Mouse (Mus musculus) spleen, postnatal 14 days (tissue): ENCODE data around the gene Nfe2l2.
"Not testable (repeated sequence)": the region's sequence is repeated elsewhere in the genome, so short reads cannot be mapped to it uniquely, and the experiment has no call there.

Source experiments
- DNase-seq, 2 experiments: peaks; one replicate each; pipeline ENCODE4 v3.0.0; 2021 to 2022; ENCODE audit warnings: low spot score in 2 of 2

Gene Nfe2l2

DNA sequence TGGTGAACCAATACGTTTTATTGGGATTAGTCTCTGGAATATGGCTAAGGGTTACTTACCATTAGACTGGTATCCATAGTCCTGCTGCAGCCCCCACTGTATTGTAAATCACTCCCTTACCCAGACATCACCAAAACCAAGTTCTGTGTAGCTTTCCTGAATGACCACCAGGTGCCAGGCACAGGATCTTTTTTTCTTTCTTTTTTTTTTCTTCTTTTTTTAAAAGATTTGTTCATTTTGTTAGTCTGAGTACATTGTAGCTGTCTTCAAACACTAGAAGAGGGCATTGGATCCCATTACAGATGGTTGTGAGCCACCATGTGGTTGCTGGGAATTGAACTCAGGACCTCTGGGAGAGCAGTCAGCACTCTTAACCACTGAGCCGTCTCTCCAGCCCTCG is 8.6 kb upstream of the Nfe2l2 start:
- no peak for DNase-seq

DNA sequence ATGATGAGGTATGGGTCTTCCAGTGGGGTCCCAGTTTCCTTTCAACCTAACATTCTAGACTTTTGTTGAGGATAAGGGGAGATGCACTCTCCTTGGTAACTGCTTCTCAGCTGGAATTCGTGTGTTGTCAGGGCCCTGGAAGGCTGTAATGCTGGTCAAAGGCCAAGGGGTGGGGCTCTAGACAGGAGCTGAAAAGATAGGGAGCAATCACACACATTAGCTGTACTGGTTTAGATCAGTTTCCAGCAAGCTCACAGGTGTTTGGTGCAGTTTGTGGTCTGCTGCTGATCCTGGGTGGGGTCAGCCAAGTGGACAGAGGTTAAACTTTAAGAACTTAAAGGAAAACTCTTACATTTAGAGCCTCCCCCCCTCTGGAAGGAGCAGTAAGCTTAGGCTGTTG is 3.0 kb upstream of the Nfe2l2 start:
- DNase-seq: no peak

DNA sequence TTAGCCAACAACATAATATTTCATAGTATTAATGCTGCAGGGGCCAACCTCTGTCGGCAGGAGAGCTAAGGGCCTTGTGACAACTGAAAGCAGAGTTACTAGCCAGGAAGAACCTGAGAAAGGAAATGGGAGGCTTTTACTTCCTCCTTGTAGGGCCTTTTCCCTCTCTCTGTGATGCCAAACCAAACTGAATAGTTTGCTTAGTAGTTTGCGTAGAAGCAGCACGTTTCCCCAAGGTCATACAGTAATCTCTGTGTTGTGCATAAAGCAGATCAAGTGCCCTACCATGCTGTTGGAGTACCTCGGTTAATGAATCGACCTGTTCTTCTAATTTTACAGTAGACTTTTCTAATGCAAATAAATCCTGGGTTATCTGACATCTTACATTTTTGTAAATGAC is 2.0 kb upstream of the Nfe2l2 start:
- DNase-seq: no peak

DNA sequence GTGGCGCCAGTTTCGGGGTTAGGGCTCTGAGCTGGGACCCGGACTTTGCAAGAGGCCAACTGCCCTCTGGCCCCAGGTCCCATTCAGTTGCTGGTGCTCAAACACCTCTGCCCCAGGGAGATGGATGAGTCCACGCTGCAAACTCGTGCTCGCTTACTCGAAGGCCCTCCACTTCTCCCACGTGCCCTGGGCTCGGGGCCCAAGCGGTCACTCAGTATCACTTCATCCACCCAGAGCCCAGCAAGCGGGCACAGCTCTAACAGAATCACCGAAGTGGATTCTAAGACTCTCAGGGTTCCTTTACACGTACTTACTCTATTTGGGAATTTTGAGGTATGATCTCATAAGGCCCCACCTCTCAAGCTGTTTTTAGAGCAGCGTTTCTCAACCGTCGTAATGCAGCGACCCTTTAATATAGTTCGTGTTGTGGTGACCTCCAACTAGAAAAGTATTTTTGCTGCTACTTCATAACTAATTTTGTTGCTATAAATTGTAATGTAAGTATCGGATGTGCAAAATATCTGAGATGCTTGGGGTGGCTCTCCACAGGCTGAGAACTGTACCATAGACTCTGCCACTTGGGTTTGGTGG is 816 bp upstream of the Nfe2l2 start:
- no peak for DNase-seq

DNA sequence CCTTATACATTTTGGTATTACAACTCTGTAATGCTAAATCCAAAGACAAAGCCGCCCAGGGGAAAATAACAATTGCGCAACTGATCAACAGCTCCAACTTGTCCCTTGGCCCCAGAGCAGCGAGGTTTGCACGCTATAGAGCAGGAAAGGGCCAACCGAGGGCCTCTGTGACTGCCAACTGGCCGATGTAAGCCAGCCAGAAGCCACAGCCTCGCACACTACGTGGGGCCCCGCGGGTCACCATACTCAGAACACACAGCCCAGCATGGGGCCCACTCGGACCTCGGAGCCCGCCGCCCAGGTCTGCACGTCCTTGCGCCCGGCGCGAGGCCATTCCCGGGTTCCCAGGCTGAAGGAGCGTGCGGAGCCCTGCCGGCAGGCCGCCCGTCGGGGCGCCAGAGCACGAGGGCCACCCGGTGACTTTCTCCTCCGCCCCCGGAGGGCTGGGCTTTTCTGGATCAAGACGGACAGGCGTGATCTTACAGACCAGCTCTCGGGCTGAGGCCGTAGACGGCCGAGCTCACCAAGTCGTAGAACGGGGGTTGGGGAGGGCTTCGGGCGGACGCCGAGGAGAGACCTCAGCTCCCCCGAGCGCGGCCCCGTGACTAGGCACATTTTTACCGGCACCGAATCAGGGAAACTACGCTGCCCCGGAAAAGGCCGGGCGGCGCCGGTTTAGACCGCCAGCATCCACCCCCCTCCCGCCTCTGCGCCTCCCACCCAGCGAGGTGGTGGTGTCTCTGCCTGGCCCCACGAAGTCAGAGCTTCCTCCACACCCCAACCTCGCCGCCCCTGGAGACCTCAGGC is 863 bp downstream of the Nfe2l2 start:
- peak; percentile 73 to 82 for DNase-seq

DNA sequence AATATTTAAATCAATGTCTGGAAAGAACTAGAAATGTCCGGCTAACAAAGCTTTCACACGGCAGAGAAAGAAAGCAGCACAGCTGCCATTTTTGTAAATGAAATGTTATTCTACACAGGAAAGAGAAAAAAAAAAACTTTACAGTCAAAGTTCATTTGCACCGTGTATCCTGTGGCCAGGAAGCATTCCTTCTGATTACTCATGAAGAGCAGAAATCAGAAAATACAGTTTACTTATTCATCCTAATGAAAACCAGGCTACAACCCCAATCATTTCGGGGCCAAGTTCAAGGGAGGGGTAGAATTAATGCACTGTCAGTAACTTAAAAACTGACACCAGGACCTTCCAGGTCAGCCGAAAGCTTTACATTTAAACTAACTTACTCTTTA is 1.9 kb downstream of the Nfe2l2 start:
- DNase-seq: no peak

DNA sequence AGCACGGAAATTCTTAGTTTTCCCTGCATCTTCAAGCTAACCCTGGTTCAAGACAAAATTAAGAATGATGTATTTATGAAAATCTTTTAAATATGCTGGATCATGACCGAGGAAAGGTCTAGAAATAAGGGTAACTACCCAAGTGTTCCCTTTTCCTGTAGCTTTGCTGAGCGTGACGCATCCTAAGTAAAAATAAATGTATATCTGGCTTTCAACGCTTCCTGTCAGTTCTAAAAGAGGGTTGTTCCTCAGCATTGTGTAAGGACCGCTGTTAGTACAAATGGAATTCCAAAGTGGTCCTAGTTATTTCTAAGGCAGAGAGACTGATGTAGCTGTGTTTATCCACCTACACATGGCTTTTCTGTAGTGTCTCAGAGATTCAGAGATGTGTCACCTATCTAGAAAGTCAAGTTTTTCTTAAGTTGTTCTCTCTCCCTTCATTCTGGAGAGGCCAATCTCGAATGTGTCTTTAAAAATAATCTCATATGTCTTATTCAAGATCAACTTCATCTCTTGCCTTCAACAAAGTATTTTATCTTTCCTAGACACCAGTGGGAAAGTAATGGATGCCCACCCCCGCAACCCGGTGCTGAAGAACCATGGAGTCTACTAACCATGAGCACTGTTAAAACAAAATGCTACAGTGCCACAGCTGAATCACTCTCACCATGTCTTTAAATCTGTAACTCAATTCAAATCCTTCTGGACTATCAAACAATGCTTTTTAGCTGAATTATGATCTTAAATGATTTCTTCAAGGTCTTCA is 2.4 kb downstream of the Nfe2l2 start:
- DNase-seq: no peak

DNA sequence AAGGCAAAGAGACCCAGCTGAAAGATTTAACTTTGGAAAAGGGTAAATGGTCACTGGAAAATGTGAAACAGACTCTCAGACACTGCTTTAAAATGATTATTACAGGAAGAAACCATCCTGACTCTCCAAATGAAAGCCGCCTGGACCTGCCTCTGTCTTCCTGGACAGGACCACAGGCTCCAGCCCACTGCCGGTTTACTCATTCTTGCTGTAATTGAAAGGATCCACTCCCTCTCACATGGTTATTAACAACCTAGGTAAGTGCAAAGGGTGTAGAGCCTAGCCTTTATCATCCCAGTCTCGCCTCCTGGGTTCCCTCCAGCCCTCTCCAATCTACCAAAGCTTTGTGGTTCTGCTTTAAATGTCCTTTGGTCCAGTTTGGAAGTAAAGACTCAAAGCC is 3.2 kb downstream of the Nfe2l2 start:
- no peak for DNase-seq

DNA sequence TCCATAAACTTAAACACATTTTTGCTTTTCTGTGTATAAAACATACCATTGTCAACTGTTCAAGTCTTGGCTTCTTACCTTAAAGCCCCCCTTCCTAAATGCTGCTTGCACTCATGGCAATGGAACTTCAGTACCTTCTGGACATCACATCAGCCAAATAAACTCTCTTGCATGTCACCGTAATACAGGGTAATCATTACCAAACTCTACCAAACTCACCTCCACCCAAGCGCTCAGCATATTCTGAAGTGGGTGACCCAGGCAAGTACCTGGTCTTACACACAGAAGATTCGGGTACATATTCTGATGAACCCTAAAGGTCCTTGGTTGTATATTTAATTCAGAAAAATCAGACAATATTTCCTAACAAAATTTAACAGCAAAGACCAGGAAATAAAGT is 3.9 kb downstream of the Nfe2l2 start:
- no peak for DNase-seq

DNA sequence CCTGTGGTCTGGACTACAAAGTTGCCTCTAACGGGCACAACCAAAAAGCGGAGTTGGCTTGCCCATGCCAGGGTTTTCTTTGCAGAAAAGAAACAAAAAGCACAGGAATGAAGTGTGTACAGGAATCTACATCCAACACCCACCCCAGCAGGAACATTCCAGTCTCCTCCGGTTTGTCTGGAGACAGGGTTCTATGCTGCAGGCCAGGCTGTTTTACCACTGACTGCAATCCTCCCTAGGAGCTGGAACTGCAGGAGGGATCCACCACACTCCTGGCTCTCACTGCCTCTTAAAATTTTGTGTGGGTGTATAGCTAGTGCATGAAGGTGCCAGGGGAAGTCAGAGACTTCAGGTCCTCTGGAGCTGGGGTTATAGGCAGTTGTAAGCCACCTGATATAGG is 5.6 kb downstream of the Nfe2l2 start:
- no peak for DNase-seq

DNA sequence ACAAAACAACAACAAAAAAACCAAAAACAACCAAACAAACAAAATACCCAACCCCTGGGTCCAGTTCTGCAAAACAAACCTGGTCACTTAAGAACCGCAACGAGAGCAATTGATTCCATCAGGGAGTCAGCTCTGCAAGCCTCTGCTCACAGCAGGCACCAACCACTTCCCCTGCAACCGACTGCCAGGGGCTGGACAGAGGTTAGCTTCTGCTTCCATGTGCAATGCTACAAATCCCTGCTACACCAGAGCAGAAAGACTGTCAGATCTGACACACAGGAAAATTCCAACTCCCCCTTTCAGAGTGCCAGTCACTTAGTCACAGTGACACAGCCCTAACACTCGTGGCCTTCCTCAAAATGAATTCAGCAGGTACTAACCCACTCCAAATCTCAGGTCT is 6.4 kb downstream of the Nfe2l2 start:
- DNase-seq: no peak

DNA sequence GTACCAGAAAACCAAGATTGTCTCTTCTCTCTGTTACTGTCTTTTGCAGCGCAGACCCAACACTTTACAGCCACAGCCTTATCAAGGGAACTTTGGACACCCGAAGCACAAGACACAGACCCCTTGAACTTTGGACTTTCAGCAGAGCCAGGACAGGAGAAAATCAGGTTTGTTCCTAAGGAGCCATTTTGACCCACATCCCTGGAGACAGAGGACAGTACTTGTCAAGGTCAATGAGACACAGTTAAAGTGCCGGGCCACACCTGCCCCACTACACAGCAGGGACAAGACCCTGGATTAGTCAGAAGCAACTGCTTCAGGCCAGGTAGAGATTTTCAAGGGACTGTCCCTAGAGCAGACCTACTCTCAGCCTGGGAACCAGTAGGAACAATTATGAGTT is 7.2 kb downstream of the Nfe2l2 start:
- DNase-seq: no peak

DNA sequence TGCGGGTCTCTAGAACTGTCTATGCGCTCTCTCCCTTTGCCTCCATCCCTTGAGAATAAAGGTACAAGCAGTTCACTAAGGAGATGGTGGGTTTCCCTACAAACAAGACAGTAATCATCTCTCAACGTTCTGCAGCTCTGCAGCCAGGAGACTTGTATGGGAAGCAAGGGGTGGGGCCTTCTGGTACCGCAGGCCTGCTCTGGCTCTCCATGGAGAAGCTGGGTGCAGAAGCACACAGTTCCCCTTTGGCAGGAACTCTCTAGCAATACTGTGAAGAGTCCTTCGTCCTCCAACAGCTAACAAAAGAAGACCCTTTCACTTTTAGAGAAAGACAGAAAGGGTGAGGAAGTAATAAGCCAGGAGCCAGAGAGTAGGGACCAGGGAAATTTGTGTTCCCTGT is 8.1 kb downstream of the Nfe2l2 start:
- no peak for DNase-seq

DNA sequence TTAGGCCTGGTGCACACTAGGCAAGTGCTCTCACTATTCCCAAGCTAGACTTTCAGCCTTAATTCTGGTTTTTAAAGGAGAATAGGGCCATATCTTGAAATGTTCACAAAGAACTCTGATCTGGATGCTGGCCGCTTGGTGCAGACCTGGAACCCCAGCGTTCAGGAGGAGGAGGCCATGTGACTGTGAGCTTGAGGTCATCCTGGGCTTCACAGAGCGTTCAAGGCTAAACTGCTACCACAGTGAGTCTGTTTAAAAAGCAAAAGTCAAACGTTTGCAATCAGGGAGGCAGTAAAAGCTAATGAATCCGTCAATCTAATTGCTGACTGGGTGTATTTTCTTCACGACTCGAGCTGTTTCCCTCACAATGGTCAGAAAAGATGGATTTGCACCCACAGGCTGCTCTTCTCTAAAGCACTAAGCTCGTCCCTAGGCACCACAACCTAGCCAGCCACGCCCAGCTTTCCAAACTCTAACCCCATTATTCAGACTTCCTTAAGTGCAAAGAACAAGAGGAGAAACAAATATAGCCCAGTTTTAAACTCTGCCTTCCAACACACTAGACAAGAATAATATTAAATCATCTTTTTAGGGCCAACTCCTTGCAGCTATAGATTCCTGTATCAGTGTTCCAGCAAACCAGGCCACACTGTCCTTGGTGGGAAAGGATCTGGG is 8.6 kb downstream of the Nfe2l2 start:
- DNase-seq: no peak

DNA sequence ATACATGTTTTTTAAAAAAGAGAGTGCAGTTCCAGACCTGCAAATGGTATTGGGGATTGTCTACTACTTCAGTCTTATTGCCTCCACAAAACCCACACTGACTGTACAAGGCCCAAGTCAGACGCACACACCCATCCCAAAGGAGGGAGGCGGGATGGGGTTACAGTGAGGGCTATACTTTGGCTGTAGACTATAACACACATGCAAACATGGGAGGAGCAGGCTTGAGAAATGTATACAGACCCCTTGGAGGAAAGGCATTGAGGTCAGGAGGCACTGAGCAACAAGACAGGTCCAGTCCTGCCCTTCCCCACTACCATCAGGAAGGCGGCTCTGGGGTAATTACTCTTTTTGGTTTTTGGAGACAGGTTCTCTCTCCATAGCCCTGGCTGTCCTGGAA is 9.5 kb downstream of the Nfe2l2 start:
- not testable (repeated sequence) for DNase-seq

DNA sequence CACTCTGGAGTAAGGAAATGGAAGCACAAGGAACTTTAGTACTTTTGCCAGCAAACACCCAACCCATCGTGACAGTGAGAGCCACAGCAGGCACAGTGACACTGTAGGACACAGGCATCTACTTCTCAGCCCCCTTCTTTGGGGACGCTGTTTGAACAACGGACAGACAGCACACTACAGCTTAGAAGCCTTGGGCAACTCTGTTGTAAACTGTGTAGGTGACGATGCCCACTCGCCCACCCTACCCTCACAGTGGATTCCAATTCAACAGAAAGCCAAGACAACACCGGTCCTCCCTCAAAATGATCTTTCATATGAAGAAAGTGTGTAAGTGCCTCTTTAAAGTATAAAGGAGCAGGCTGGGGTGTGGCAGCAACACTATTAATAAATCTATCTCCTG is 12.1 kb downstream of the Nfe2l2 start:
- no peak for DNase-seq

DNA sequence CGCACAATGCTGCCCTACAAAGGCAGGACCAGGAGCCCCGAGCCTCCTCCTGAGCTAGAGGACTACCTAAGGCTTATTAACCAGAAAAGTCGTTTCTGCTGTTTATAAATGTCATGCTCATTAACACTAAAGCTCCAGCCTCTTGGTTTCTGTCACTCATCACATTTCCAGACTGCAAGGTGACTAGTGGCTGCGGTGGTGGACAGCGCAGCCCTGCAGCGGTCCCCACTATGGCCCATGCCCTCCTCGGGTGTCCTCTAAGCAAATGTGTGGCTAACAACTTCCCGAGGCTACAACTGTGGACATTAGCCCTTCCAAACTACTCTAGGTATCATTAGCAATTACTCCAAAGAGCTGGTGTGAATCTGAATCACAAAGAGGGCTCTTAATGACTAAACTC is 13.1 kb downstream of the Nfe2l2 start:
- DNase-seq: no peak

DNA sequence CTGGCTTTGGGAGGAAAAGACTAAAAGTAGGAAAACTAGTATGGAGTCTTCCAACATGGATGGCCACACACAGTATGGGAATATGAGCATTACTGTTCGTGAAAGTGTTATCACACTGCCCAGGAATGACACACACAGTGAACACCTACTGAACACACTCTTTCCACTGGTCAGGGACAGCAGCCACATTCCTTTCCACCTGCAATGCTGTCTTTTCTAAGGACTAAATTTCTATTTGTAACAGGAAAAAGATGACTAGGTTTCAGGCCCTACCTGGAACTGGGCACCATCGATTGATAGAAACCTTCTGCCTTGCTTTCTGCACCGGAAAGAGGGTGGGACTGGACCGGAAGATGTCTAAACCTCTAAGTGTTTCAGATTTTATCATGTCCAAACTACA is 13.8 kb downstream of the Nfe2l2 start:
- DNase-seq: no peak

DNA sequence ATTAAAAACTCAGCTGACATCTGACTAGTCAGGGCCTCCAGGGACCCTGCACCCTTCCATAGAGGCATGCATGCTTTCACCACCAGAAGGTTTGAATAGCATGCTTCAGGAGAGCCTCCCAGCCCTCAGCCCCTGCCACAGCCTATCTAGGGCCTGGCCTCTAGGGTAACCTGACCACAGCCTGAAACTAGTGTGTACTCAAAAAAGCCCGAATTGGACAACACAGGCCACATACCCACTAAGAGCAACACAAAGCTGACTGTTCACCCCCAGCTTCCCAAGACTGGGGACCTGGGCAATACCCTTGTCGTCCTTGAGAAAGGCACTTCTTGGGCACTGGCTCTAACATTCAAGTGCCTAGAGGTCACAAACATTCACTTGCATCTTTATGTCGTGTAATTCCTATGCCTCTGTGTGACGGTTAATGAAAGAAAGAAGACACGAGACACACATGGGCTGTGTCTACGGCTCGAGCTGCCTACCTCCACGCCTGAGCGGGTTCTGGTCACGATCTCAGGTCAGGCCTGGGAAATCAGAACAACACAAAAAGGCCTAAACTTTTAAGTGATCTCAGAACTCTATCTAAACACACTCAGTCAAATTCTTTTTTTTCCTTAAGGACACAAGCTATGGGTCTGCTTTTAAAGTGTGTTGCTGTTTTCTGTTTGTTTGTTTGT is 14.8 kb downstream of the Nfe2l2 start:
- no peak for DNase-seq

DNA sequence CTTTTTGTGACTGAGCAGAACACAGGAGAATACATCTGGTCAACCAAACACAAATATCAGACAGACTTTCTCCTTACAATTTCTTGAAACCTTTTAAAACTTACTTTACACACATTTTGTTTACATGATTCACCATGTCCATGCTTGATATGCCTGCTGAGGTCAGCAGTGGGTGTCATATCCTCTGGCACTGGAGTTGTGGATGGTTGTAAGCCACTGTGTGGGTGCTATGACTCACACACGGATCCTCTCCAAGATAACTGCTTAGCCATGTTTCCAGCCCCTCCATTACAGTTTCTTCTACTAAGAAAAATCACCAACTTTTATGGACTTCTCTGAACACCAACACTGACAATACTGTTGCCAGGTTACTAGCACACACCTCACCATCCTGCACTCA is 15.5 kb downstream of the Nfe2l2 start:
- DNase-seq: no peak

DNA sequence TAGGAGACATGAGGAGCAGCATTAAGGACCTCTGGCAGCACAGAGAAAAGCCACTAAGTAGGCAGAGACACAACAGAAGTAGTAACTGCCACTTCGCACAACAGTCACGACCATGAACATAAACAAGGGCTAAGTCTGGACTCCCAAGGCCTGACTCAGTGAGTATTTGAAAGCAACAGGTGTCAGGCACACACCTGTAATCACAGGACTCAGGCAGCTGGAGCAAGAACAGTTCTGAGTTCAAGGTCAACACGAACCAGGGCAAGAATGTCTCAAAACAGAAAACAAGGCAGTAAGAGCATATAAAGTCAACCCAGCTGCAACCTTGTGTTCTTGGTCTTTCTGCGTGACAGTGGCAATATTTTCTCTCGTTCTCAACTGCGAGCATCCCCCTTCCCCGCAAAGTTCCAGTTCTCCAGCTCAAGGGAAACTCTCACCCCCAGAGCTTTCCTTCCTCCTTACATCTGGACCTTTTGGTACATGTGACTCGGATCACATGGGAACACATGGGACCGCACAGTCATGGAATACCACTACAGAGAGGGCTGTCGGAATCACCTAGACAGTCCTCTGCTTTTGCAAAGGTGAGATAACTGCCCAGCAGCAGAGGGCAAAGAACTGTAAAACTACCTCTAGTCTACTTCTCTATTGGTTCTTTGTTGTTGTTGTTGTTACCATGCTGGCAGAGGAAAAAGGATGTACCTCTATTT is 17.2 kb downstream of the Nfe2l2 start:
- DNase-seq: no peak
